ENCODE assay signal across 7 mouse cellular contexts in genomic region chr1:136524917-136525316, GRCm38 (mm10). TPM values are rescaled to one million over a fixed set of nuclear protein-coding genes. Genes with fewer than 3 reads are reported as not detected.
A peak's percentile ranks its signal among the peaks of the same experiment; 100 is the strongest.
DNase-seq lines count a peak whose midpoint lies in the region; ATAC-seq and TF ChIP-seq lines count a peak whose summit lies in the region.

No protein-coding gene starts in this region.

- H3K4me1 ChIP-seq in G1E (ENCODE audit: insufficient read depth, low read depth, low read length): no peaks in the 10 kb centered on the region
- H3K4me1 ChIP-seq in lung, postnatal 0 days (ENCODE audit: insufficient read depth, low read depth, low read length): no peaks in the 10 kb centered on the region

- peak; percentile 98 for TF ChIP-seq CTCF in G1E (IDR thresholded peaks at IDR 0.05; ENCODE audit: low read depth, low read length)
- peak; percentile 98 for TF ChIP-seq CTCF in layer of hippocampus, adult 2 months (conservative IDR thresholded peaks at IDR 0.05)
- TF ChIP-seq CTCF in lung, postnatal 0 days (IDR thresholded peaks at IDR 0.05): peak; percentile 94

- H3K4me3 ChIP-seq in G1E (ENCODE audit: low read depth, low read length): no peak overlapping the region
- no peak overlapping the region for H3K4me3 ChIP-seq in layer of hippocampus, adult 2 months
- no peak overlapping the region for H3K4me3 ChIP-seq in lung, postnatal 0 days (ENCODE audit: low read depth, low read length)

- H3K27me3 ChIP-seq in G1E (ENCODE audit: insufficient read depth, low read length): no peaks in the 10 kb centered on the region
- H3K27me3 ChIP-seq in lung, postnatal 0 days (replicated peaks; ENCODE audit: insufficient read depth, low read length): no peaks in the 10 kb centered on the region

- H3K27ac ChIP-seq in layer of hippocampus, adult 2 months: no peak overlapping the region
- H3K27ac ChIP-seq in lung, postnatal 0 days (ENCODE audit: low read length): no peak overlapping the region

- 25% methylated on average over 2 of the region's 2 CpGs for WGBS in lung, postnatal 0 days

- ATAC-seq in G1E (ENCODE audit: extremely low read depth, insufficient number of reproducible peaks, low FRiP score, poor library complexity, severe bottlenecking): peak; percentile 68
- ATAC-seq in frontal cortex, adult (ENCODE audit: low TSS enrichment): peak; percentile 64
- peak; percentile 60 for ATAC-seq in lung, postnatal 0 days

- no peak for TF ChIP-seq EP300 in lung, postnatal 0 days (IDR thresholded peaks at IDR 0.05)

- no peak overlapping the region for H3K4me2 ChIP-seq in lung, postnatal 0 days (replicated peaks; ENCODE audit: low read depth, low read length)

- H3K9me3 ChIP-seq in G1E (replicated peaks): no peaks in the 10 kb centered on the region
- H3K9me3 ChIP-seq in lung, postnatal 0 days (ENCODE audit: low read length): no peaks in the 10 kb centered on the region

- peaks cover 89% of the 10 kb centered on the region for H3K36me3 ChIP-seq in G1E (replicated peaks)
- no peaks in the 10 kb centered on the region for H3K36me3 ChIP-seq in lung, postnatal 0 days (ENCODE audit: insufficient read depth, low read length)

- peak; percentile 80 for DNase-seq in CD4-positive, CD25-positive, alpha-beta regulatory T cell, adult 2 months (ENCODE audit: low read depth, low spot score)
- peak; percentile 37 for DNase-seq in G1E (ENCODE audit: low spot score)
- DNase-seq in cerebellum, adult 11 months: peak; percentile 9
- peak; percentile 52 to 77 for DNase-seq in layer of hippocampus, adult 2 months (ENCODE audit: low spot score in 2 of 2)
- DNase-seq in lung, postnatal 0 days (ENCODE audit: low spot score): peak; percentile 75
- DNase-seq in right cerebral cortex, postnatal 4 days: peak; percentile 75

- no peak overlapping the region for H3K9ac ChIP-seq in lung, postnatal 0 days (replicated peaks; ENCODE audit: low read depth)

RNA-seq across cellular contexts. Expression of gene Kif14, which starts 58.8 kb away (rescaled TPM):
- total RNA-seq in G1E (2014; fragmentation: Nextera tagmentation): 53.3 and 56.7 TPM in 2 replicates
- total RNA-seq in G1E (2017): 29.5 and 33.9 TPM in 2 replicates
- 1.4 and 1.9 TPM in 2 replicates for polyA plus RNA-seq in G1E (2012)
- under 1 TPM; 0.12 to 0.20 TPM for total RNA-seq in layer of hippocampus, adult 2 months (2021)
- polyA plus RNA-seq in lung, postnatal 0 days (2015; fragmentation: Nextera tagmentation; extraction: Ambion mirVana): 0.45 and 0.54 TPM in 2 replicates

Comparison
In these comparisons a context has a peak if more than half of its experiments do, and no peak if none do; other contexts are left out.
1. DNase-seq: peak in every context shown above with its lines; median percentile 80 in CD4-positive, CD25-positive, alpha-beta regulatory T cell, adult 2 months; 75 in lung, postnatal 0 days; 75 in right cerebral cortex, postnatal 4 days; 64 in layer of hippocampus, adult 2 months; 37 in G1E; 9 in cerebellum, adult 11 months.
2. RNA of gene Kif14, which starts 58.8 kb away (total RNA-seq): 29.5 to 56.7 TPM in G1E; 0.12 to 0.20 TPM in layer of hippocampus, adult 2 months; every median in the first group is over 10 times any median in the second.
3. Peak in every context shown above with its lines, with median percentiles within 50 percentile points of each other: ATAC-seq and CTCF ChIP-seq.